Mouse (Mus musculus) layer of hippocampus, adult 2 months (tissue): ENCODE measurements around the gene Zfp653. TPM values are rescaled to one million over a fixed set of nuclear protein-coding genes. Genes with fewer than 3 reads are reported as not detected.
A peak's percentile ranks its signal among the peaks of the same experiment; 100 is the strongest.

Experiments
- DNase-seq, 2 experiments: peaks; one replicate each; pipeline ENCODE4 v3.0.0; 2022; ENCODE audit warnings: low spot score in 2 of 2
- H3K27ac ChIP-seq: fragments of 200-600 bp; 2 replicates; pipeline ENCODE4 v1.8.1; 2022
- H3K4me3 ChIP-seq: fragments of 200-600 bp; 2 replicates; pipeline ENCODE4 v1.8.1; 2022; ENCODE audit warnings: mild to moderate bottlenecking
- CTCF ChIP-seq: fragments of 200-600 bp; conservative IDR thresholded peaks from 2 replicates; pipeline ENCODE4 v1.8.1; 2022; ENCODE audit warnings: antibody characterized with exemption, mild to moderate bottlenecking, moderate library complexity
- total RNA-seq, 2 experiments: library from RNA; stranded (reverse); gene quantifications; 2 replicates each; pipeline ENCODE4 v1.2.3; 2021

Gene Zfp653
- total RNA-seq, 2 experiments from 2014 or later = 22.3 to 25.2 TPM

DNA sequence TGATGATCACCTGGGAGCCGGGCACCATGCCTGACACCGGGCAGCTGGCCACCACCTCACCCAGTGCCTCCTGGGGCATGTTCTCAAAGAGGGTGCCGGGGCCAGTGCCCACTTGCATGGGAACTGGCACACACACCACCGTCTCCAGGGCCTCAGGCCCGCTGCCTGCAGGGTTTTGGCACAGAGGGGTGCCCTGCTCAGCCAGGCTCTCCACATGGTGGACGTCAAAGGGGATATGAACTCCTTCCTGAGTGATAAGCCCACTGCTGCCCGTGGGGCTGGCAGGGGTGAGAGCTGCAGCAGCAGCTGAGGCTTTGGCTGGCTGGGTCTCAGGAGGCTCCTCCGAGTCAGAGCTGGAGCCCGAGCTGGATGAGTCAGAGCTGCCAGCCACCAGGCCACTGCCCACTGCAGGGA lies 13.2 kb downstream of the Zfp653 start:
- no peak for DNase-seq
- no peak for TF ChIP-seq CTCF

DNA sequence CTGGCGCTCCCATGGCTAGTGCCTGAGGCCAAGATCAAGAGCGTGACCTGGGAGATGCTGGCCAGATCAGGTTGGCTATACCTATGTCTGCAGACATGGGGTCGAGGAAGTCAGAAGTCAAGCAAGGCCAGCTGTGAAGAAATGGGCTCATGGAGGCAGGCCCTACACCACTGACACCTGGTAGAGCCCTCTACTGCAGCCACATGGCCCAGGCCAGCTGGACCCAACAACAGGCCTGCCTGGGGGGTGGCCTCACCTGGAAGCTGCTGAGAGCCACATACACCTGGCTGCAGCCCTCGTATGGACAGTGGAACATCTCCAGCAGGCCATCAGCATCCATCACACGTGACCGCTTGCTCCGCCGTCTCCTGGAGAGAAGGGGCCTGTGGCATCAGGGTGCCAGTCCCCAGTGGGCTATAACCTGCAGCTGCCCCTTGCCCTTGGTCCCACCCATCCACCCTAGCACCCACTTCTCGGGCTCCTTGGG lies 14.1 kb downstream of the Zfp653 start:
- no peak for DNase-seq
- H3K4me3 ChIP-seq = no peak overlapping the region
- no peak for TF ChIP-seq CTCF
- H3K27ac ChIP-seq = no peak overlapping the region

More for the DNA sequence above, 13.2 kb downstream of the Zfp653 start:
- Histone ChIP-seq H3K4me3 (no peak overlapping the region), H3K27ac (peak overlapping the region; percentile 15; the same call in 1 of the 2 replicates)

DNA sequence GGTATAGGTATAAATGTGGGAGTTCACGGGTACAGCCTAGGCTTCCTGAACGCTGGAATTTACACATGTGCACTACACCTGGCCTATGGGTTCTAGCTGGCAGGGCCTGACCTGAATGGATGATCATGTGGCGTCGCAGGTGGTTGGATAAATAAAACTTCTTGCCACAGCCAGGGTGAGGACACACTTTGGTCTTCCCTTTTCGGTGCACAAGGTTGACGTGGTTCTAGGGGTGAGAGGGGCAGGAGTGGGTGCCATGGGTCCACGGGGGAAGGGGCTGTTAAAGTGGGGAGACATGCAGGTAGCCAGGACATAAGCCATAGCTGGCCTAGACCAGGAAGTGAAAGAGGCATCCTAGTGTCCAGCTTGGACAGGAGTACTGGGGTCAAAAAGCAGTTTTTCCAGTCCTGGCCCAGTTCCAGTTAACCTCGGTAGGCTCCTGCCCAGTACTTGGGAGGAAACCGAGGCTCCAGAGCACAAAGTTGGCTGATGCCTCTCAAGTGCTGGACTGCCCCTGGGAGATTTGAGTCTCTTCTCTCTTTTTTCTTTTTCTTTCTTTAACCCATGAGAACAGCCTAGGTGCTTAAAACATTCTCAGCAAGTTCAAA lies 14.8 kb downstream of the Zfp653 start:
- no peak for TF ChIP-seq CTCF
- no peak overlapping the region for H3K27ac ChIP-seq
- H3K4me3 ChIP-seq = no peak overlapping the region
- no peak for DNase-seq

DNA sequence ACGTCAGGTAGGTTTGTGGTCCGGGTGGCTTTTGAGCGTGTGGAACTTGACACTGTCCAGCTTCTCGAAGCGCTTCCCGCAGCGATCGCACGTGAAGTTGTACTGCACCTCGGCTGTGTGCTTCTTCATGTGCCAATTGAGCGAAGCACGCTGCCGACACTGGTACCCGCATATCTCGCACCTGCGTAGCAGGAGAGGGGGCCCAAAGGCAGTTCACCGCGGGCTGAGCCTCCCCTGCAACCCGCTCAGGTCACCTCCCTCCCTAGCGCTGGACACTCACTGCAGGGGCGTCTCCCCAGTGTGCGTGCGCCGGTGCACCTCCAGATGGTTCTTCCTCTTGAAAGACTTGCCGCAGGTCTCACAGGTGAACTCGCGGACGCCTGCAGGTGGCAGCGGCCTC lies 15.5 kb downstream of the Zfp653 start:
- DNase-seq = no peak
- TF ChIP-seq CTCF = no peak
- 0 out of 2 replicates have a peak overlapping the region, but pooled peaks have one; percentile 0 for H3K27ac ChIP-seq
- H3K4me3 ChIP-seq = no peak overlapping the region

DNA sequence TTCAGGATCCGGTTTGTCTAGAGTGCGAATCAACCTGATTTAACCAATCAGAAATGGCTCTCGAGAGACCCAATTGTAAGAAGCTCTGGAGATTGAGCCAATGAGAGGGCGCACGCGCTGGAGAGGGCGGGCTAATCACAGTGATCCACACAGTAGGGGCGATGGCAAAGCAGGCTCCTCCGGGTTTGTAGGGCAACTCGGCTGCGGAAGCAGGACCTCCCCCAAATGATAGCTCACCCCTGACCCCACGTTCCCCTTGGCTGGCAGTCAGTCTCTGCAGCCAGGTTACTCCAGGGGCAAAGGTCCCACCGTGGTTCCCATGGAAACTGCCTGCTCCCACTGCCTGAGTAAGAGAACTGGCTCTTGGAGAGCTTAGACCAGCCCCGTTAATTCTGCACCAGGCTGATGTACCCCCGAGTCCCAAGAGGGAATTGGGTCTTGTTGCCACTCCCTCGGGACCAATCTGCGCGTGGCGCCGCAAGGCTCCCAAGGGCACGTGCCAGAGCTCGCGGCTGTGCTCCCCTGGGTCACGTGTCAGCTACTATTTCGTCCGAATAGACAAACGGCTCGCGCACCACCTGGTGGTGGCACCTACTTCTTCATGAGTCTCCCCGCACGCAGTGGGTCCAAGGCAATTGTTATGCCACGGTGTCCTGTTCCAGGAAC lies 16.6 kb downstream of the Zfp653 start:
- Histone ChIP-seq H3K4me3 (peak overlapping the region; percentile 50), H3K27ac (peak overlapping the region; percentile 85)
- peak; percentile 82 to 85 for DNase-seq
- TF ChIP-seq CTCF = peak; percentile 84

DNA sequence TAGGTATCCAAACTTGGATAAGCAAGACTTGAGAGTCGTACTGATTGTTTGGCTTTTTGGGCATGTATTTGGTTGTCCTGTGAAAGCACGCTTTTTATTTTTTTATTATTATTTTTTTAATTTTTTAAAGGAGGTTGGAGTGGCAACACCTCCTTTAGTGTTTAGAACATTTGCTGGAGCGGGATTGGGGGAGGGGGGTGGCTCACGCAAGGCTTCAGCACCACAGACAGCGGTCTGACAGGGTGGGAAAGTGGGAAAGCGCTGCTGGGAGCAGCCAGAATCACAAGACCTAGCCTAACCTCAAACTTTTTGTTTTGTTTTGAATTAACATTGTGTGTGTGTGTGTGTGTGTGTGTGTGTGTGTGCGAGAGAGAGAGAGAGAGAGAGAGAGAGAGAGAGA lies 17.5 kb downstream of the Zfp653 start:
- Histone ChIP-seq H3K27ac (no peak overlapping the region), H3K4me3 (no peak overlapping the region)
- TF ChIP-seq CTCF = no peak
- DNase-seq = no peak

DNA sequence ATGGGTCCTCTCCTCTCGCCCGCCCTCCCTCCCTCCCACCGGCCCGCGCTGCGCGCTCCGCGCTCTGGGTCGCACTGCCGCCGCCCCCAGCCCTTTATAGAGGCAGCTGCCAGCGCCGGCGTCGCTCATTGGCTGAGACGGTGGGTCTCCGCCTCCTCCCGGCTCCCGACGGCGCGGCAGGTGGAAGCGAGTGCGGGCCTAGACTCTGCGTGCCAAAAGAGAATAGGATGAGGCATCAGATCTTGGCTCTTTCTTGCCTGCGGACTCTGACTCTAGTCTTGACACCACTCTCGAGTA lies 19.3 kb downstream of the Zfp653 start, which contains the start of gene Elavl3:
Gene Elavl3 (minus strand): TSS at position 66 of the 297 bp plus-strand sequence.
- TF ChIP-seq CTCF = peak; percentile 67
- peak within 1 kb of the TSS; percentile 93 for H3K4me3 ChIP-seq
- peak within 1 kb of the TSS; percentile 94 for H3K27ac ChIP-seq
- DNase-seq = peak; percentile 84 to 86

DNA sequence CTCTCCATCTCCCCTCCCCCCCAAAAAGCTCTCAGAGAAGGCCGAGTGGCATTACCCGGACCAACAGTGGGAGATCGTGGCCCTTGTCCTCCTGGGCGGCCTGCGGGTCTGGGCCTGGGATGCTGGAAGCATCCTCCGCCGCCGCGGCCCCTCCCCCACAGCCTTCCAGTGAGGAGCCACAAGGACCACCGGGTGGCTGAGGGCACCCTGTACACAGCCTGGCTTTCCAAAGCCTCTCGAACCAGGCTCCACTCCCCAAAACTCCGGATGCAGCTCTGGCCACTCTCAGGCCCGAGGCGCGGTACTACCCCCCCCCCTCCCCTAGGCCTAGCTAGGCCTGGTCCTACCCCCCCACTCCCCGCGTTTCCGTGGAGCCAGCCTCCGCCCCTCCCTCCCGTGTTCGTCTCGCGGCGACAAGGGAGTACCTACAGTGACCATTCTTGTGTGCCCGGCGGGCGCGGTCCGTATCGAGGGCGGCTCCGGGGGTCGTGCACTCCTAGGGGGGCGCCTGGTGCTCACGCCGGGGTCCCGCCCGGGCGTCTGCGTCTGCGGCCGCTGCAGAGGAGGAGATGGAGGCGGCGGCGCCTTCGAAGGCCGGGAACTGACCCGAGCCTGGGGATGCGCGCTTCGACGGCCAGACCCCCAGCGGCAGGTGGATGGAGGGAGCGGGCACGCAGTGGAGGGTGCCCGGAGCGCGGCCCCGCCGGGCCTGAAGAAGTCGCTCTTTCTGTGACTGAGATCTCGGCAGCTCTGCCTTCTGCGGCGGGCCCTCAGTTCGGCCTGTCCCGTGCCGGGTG lies 19.8 kb downstream of the Zfp653 start:
- DNase-seq = no peak
- TF ChIP-seq CTCF = no peak
- Histone ChIP-seq H3K27ac (peak overlapping the region; percentile 94), H3K4me3 (peak overlapping the region; percentile 93)

DNA sequence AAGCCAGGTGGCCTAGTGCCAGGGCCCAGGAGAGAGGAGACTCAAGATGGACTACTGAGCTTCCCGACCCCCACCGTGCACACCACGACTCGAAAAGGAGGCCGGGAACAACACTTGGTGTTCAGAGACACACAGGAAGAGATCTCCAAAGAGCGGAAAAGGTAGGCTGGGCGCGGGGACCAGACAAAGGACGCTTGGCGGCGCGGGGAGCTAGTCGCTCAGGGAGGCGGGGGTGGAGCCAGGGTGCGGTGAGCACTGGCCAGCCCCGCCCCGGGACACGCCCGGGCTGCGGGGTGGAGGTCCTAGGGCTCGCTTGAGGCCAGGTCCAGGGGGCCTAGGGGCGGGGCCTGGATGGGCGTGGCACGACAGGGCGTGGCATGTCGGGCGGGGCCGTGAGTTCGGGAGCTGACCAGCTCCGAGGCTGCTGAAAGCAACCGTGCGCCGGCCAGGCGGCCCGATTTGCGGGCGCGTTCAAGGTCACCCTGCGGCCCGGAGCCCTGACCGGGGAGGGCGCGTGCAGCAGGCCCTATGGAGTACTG lies 20.8 kb downstream of the Zfp653 start:
- peak overlapping the region; percentile 94 for H3K27ac ChIP-seq
- DNase-seq = peak; percentile 54 to 72
- peak overlapping the region; percentile 93 for H3K4me3 ChIP-seq
- TF ChIP-seq CTCF = no peak; the same call in 1 of the 2 replicates

DNA sequence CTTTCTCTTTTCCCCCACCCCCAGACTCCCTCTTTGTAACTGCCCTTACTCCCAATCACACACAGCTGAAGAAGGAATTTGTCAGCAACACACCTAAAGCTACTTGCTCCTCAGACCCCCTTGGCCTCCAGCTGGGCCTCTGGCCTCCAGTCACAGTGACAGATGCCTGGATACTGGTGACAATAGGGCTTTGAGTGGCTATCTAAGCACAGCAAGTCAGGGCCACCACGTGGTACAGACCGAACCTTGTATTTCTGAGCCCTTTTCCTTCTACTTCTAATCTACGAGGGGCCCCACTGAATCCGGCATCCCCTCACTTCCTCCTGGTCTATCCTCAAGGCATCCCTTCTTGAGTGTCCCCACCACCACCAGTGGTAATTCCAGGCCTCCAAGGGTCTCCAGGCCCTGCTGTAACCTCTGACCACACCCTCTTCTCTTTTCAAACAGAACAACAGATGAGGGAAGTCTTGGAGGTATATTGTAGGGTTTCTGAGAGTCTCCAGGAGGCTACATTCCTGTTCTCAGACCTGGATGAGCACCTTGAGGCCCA lies 21.4 kb downstream of the Zfp653 start:
- Histone ChIP-seq H3K4me3 (peak overlapping the region; percentile 93), H3K27ac (peak overlapping the region; percentile 94)
- no peak for TF ChIP-seq CTCF
- DNase-seq = no peak

DNA sequence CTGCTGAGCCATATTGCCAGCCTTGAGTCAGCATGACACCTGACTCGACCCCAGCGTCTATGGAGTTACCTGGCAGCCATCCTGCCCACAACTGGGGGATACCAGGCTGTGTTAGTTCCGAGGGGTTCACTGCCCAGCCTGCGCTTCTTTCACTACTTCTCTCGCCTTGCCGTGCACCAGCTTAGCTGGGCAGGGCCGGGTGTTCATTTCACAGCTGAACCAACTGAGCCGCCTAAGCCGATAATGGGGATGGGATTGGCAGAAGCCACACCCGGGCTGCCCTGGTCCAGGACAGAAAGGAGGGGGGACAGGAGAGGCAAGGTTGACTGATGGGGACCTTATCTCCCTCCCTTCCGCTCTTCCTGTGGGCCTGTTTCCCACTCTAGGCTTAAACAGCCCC lies 21.9 kb downstream of the Zfp653 start:
- peak overlapping the region; percentile 94; the same call in 1 of the 2 replicates for H3K27ac ChIP-seq
- H3K4me3 ChIP-seq = peak overlapping the region; percentile 93
- no peak for DNase-seq
- TF ChIP-seq CTCF = no peak

DNA sequence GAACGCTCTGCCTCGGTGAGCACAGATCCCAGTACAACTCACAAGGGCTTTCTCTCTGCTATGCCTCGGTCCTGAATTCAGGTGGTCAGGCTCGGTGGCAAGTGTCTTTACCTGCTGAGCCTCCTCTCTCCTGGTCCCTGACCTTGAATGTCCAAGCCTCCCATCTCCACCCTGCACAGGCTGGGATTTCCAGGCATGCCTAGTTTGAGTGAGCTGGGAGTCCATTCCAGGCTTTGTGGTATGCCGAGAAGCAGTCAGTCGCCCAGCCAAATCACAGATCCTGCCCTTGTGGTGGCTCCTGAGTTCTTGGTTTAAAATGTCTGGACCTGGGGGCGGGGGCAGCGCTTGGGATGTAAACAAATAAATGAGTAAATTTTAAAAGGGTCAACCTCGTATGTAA lies 23.8 kb downstream of the Zfp653 start:
- DNase-seq = no peak
- H3K4me3 ChIP-seq = peak overlapping the region; percentile 11; the same call in 1 of the 2 replicates
- peak overlapping the region; percentile 14; the same call in 1 of the 2 replicates for H3K27ac ChIP-seq
- no peak for TF ChIP-seq CTCF
